Mouse (Mus musculus): ENCODE data around the gene 1500009L16Rik.

GRCm38 (mm10) chr10:83785003-83785402, 62.3 kb downstream of the 1500009L16Rik start:
- TF ChIP-seq POLR2A (IDR thresholded peaks at IDR 0.05; ENCODE audit: insufficient read depth, low read depth, low read length): no peak
- peak; percentile 63 for TF ChIP-seq CTCF (IDR thresholded peaks at IDR 0.05; ENCODE audit: insufficient read depth, low read depth, low read length)
